Mouse (Mus musculus): ENCODE data around the gene Gm13285.

GRCm38 (mm10) chr4:88830523-88830922, 31.1 kb downstream of the Gm13285 start:
- no peak for TF ChIP-seq POLR2A (IDR thresholded peaks at IDR 0.05; ENCODE audit: borderline replicate concordance, control insufficient read depth, low read depth, low read length)
- no peak for TF ChIP-seq CTCF (IDR thresholded peaks at IDR 0.05; ENCODE audit: control insufficient read depth, insufficient read depth, low read length)
